Mouse (Mus musculus) midbrain, embryonic 10.5 days (tissue): ENCODE results near the gene Map3k14. TPM values are rescaled to one million over a fixed set of nuclear protein-coding genes. Genes with fewer than 3 reads are reported as not detected.
A peak's percentile ranks its signal among the peaks of the same experiment; 100 is the strongest.
"Not testable (repeated sequence)": the region's sequence is repeated elsewhere in the genome, so short reads cannot be mapped to it uniquely, and the experiment has no call there.

ENCODE experiments used
- DNase-seq: peaks from one replicate; pipeline ENCODE4 v3.0.0-alpha.2; 2017; ENCODE audit warnings: low spot score
- H3K27ac ChIP-seq: fragments of 300-500 bp; sonication (generic); replicated peaks from 2 replicates; pipeline ENCODE4 v1.5.1; 2016; ENCODE audit warnings: mild to moderate bottlenecking
- H3K27me3 ChIP-seq: fragments of 300-500 bp; sonication (generic); 2 replicates; pipeline ENCODE4 v1.6.1; 2016; ENCODE audit warnings: low read depth, mild to moderate bottlenecking; ENCODE audit not compliant: poor library complexity, severe bottlenecking
- H3K36me3 ChIP-seq: fragments of 300-500 bp; sonication (generic); 2 replicates; pipeline ENCODE4 v1.6.1; 2016; ENCODE audit warnings: mild to moderate bottlenecking, moderate library complexity
- H3K4me1 ChIP-seq: fragments of 300-500 bp; sonication (generic); 2 replicates; pipeline ENCODE4 v1.6.1; 2016
- H3K4me3 ChIP-seq: fragments of 300-500 bp; sonication (generic); 2 replicates; pipeline ENCODE4 v1.5.1; 2016; ENCODE audit warnings: mild to moderate bottlenecking, moderate library complexity
- H3K9me3 ChIP-seq: fragments of 300-500 bp; sonication (generic); replicated peaks from 2 replicates; pipeline ENCODE4 v1.6.1; 2016; ENCODE audit warnings: mild to moderate bottlenecking
- WGBS: fragments of 180-500 bp; shearing (Covaris S2); methylation state at CpG from one replicate; pipeline ENCODE4 v1.1.7; 2016; 5-methylcytosine and 5-hydroxymethylcytosine counted together
- polyA plus RNA-seq: library from polyadenylated mRNA; unstranded; fragments of >200 nt; fragmentation: Nextera tagmentation; extraction: Ambion mirVana; gene quantifications from 2 replicates; pipeline ENCODE4 v1.2.1, GENCODE M21; 2016

Map3k14 gene
- polyA plus RNA-seq, 1 experiment from 2014 or later: 4.4 TPM

- peaks cover 67% of the 10 kb centered on the region for H3K36me3 ChIP-seq
- H3K4me1 ChIP-seq: 0 out of 2 replicates have a peak, but pooled peaks cover 7% of the 10 kb centered on the region
- no peaks in the 10 kb centered on the region; the same call in 1 of the 2 replicates for H3K9me3 ChIP-seq
Measured at GRCm38 (mm10) chr11:103234447-103234846, 32.8 kb downstream of the Map3k14 start.

GRCm38 (mm10) chr11:103232966-103233365 is 34.3 kb downstream of the Map3k14 start:
- DNase-seq: peak; percentile 75
- Histone ChIP-seq H3K36me3 (peaks cover 64% of the 10 kb centered on the region), H3K4me1 (0 out of 2 replicates have a peak, but pooled peaks cover 7% of the 10 kb centered on the region), H3K9me3 (no peaks in the 10 kb centered on the region; the same call in 1 of the 2 replicates), H3K27me3 (no peaks in the 10 kb centered on the region), H3K4me3 (no peak overlapping the region), H3K27ac (no peak overlapping the region)
- WGBS: 34% methylated on average over 7 of the region's 7 CpGs

More at GRCm38 (mm10) chr11:103234447-103234846, 32.8 kb downstream of the Map3k14 start:
- Histone ChIP-seq H3K4me3 (no peak overlapping the region), H3K27me3 (no peaks in the 10 kb centered on the region), H3K27ac (no peak overlapping the region)
- 80% methylated on average over 1 of the region's 1 CpGs for WGBS
- no peak for DNase-seq

- Histone ChIP-seq H3K27ac (no peak overlapping the region), H3K4me3 (no peak overlapping the region), H3K4me1 (0 out of 2 replicates have a peak, but pooled peaks cover 7% of the 10 kb centered on the region), H3K9me3 (no peaks in the 10 kb centered on the region; the same call in 1 of the 2 replicates), H3K27me3 (no peaks in the 10 kb centered on the region), H3K36me3 (peaks cover 64% of the 10 kb centered on the region)
- 89% methylated on average over 7 of the region's 7 CpGs for WGBS
- no peak for DNase-seq
Measured at GRCm38 (mm10) chr11:103231367-103231766, 35.9 kb downstream of the Map3k14 start.

- Histone ChIP-seq H3K4me1 (0 out of 2 replicates have a peak, but pooled peaks cover 7% of the 10 kb centered on the region), H3K4me3 (no peak overlapping the region), H3K9me3 (no peaks in the 10 kb centered on the region; the same call in 1 of the 2 replicates), H3K36me3 (peaks cover 64% of the 10 kb centered on the region), H3K27me3 (no peaks in the 10 kb centered on the region), H3K27ac (no peak overlapping the region)
- WGBS: 91% methylated on average over 19 of the region's 19 CpGs
- DNase-seq: no peak
Measured at GRCm38 (mm10) chr11:103230626-103231025, 36.6 kb downstream of the Map3k14 start.

GRCm38 (mm10) chr11:103229608-103230007 is 37.7 kb downstream of the Map3k14 start:
- Histone ChIP-seq H3K4me1 (peaks cover 7% of the 10 kb centered on the region; the same call in 1 of the 2 replicates), H3K27ac (no peak overlapping the region), H3K9me3 (no peaks in the 10 kb centered on the region; the same call in 1 of the 2 replicates), H3K36me3 (peaks cover 70% of the 10 kb centered on the region), H3K27me3 (no peaks in the 10 kb centered on the region), H3K4me3 (no peak overlapping the region)
- 93% methylated on average over 2 of the region's 2 CpGs for WGBS
- DNase-seq: no peak

- WGBS: 70% methylated on average over 18 of the region's 18 CpGs
- H3K36me3 ChIP-seq: peaks cover 92% of the 10 kb centered on the region
Measured at GRCm38 (mm10) chr11:103223951-103224456, 43.3 kb downstream of the Map3k14 start.

GRCm38 (mm10) chr11:103223444-103223843 is 43.8 kb downstream of the Map3k14 start:
- 87% methylated on average over 10 of the region's 10 CpGs for WGBS
- Histone ChIP-seq H3K9me3 (no peaks in the 10 kb centered on the region), H3K4me1 (peaks cover 7% of the 10 kb centered on the region), H3K36me3 (peaks cover 86% of the 10 kb centered on the region), H3K27ac (no peak overlapping the region), H3K4me3 (no peak overlapping the region), H3K27me3 (peaks cover 18% of the 10 kb centered on the region)
- no peak for DNase-seq

More at GRCm38 (mm10) chr11:103223951-103224456, 43.3 kb downstream of the Map3k14 start:
- no peak for DNase-seq
- Histone ChIP-seq H3K27me3 (peaks cover 12% of the 10 kb centered on the region), H3K27ac (no peak overlapping the region; the same call in 1 of the 2 replicates), H3K4me1 (peaks cover 4% of the 10 kb centered on the region; the same call in 1 of the 2 replicates), H3K4me3 (no peak overlapping the region), H3K9me3 (no peaks in the 10 kb centered on the region)

GRCm38 (mm10) chr11:103222718-103223117 is 44.6 kb downstream of the Map3k14 start:
- peaks cover 23% of the 10 kb centered on the region for H3K27me3 ChIP-seq
- not testable (repeated sequence) for H3K27ac ChIP-seq, H3K4me3 ChIP-seq, H3K9me3 ChIP-seq, DNase-seq
- peaks cover 81% of the 10 kb centered on the region for H3K36me3 ChIP-seq
- H3K4me1 ChIP-seq: peaks cover 14% of the 10 kb centered on the region
- 93% methylated on average over 4 of the region's 4 CpGs for WGBS

GRCm38 (mm10) chr11:103221437-103221836 is 45.8 kb downstream of the Map3k14 start:
- H3K36me3 ChIP-seq: peaks cover 69% of the 10 kb centered on the region
- 90% methylated on average over 6 of the region's 6 CpGs for WGBS
- peaks cover 36% of the 10 kb centered on the region for H3K27me3 ChIP-seq
- H3K9me3 ChIP-seq: no peaks in the 10 kb centered on the region
- DNase-seq: no peak
- H3K27ac ChIP-seq: no peak overlapping the region
- H3K4me3 ChIP-seq: no peak overlapping the region
- peaks cover 16% of the 10 kb centered on the region for H3K4me1 ChIP-seq

GRCm38 (mm10) chr11:103219995-103220394 is 47.3 kb downstream of the Map3k14 start:
- WGBS: 85% methylated on average over 4 of the region's 4 CpGs
- no peak overlapping the region for H3K4me3 ChIP-seq
- no peak overlapping the region for H3K27ac ChIP-seq
- H3K4me1 ChIP-seq: peaks cover 16% of the 10 kb centered on the region
- H3K36me3 ChIP-seq: peaks cover 54% of the 10 kb centered on the region
- peaks cover 39% of the 10 kb centered on the region for H3K27me3 ChIP-seq
- DNase-seq: no peak
- no peaks in the 10 kb centered on the region for H3K9me3 ChIP-seq

- Histone ChIP-seq H3K4me1 (peaks cover 16% of the 10 kb centered on the region), H3K36me3 (peaks cover 47% of the 10 kb centered on the region), H3K9me3 (no peaks in the 10 kb centered on the region), H3K27ac (no peak overlapping the region), H3K4me3 (no peak overlapping the region), H3K27me3 (peaks cover 39% of the 10 kb centered on the region)
- WGBS: 85% methylated on average over 5 of the region's 5 CpGs
- DNase-seq: no peak
Measured at GRCm38 (mm10) chr11:103219259-103219658, 48.0 kb downstream of the Map3k14 start.

- 36% methylated on average over 6 of the region's 6 CpGs for WGBS
Measured at GRCm38 (mm10) chr11:103218517-103218901, 48.8 kb downstream of the Map3k14 start.

GRCm38 (mm10) chr11:103217790-103218516 is 49.3 kb downstream of the Map3k14 start, which contains the start of gene Spata32:
TSS of gene Spata32 (minus strand) at chr11:103218432.
- Histone ChIP-seq H3K4me1 (peaks cover 12% of the 10 kb centered on the region), H3K4me3 (peak within 1 kb of the TSS; percentile 62), H3K27me3 (peaks cover 39% of the 10 kb centered on the region), H3K9me3 (0 out of 2 replicates have a peak, but pooled peaks cover 6% of the 10 kb centered on the region), H3K36me3 (peaks cover 35% of the 10 kb centered on the region), H3K27ac (peak within 1 kb of the TSS; percentile 73)
- DNase-seq: peak; percentile 60
- WGBS: 1% methylated on average over 45 of the region's 45 CpGs

More at GRCm38 (mm10) chr11:103218517-103218901, 48.8 kb downstream of the Map3k14 start:
- H3K36me3 ChIP-seq: peaks cover 39% of the 10 kb centered on the region
- peaks cover 12% of the 10 kb centered on the region for H3K4me1 ChIP-seq
- H3K9me3 ChIP-seq: 0 out of 2 replicates have a peak, but pooled peaks cover 6% of the 10 kb centered on the region
- peak overlapping the region; percentile 73 for H3K27ac ChIP-seq
- H3K27me3 ChIP-seq: peaks cover 39% of the 10 kb centered on the region
- peak overlapping the region; percentile 62 for H3K4me3 ChIP-seq
- no peak for DNase-seq
